Mouse (Mus musculus): ENCODE results near the gene Tmigd3. TPM values are rescaled to one million over a fixed set of nuclear protein-coding genes. Genes with fewer than 3 reads are reported as not detected.
"Not testable (repeated sequence)": the region's sequence is repeated elsewhere in the genome, so short reads cannot be mapped to it uniquely, and the experiment has no call there.

Tmigd3 gene
- polyA plus RNA-seq, 1 experiment from 2014 or later, result not detected

- Histone ChIP-seq H3K4me1 (replicated peaks) (no peaks in the 10 kb centered on the region), H3K9ac (no peak overlapping the region), H3K27ac (replicated peaks) (no peak overlapping the region), H3K36me3 (no peaks in the 10 kb centered on the region), H3K4me3 (no peak overlapping the region), H3K9me3 (no peaks in the 10 kb centered on the region), H3K4me2 (no peak overlapping the region), H3K27me3 (no peaks in the 10 kb centered on the region)
- ATAC-seq (ENCODE audit: low read depth), result no peak
- 86% methylated on average over 11 of the region's 11 CpGs for WGBS
These were observed 40.0 kb downstream of the Tmigd3 start for GRCm38 (mm10) chr3:105910519-105911190.

- ATAC-seq (ENCODE audit: low read depth), result no peak
- WGBS, result 85% methylated on average over 9 of the region's 9 CpGs
These were observed 41.6 kb downstream of the Tmigd3 start for GRCm38 (mm10) chr3:105912097-105912880.

GRCm38 (mm10) chr3:105913839-105914681 lies 43.4 kb downstream of the Tmigd3 start:
- Histone ChIP-seq H3K36me3 (no peaks in the 10 kb centered on the region), H3K27me3 (no peaks in the 10 kb centered on the region), H3K27ac (replicated peaks) (no peak overlapping the region), H3K4me2 (no peak overlapping the region), H3K4me3 (no peak overlapping the region), H3K9me3 (no peaks in the 10 kb centered on the region), H3K4me1 (replicated peaks) (no peaks in the 10 kb centered on the region), H3K9ac (no peak overlapping the region)
- 78% methylated on average over 10 of the region's 10 CpGs for WGBS
- no peak for ATAC-seq (ENCODE audit: low read depth)

More at GRCm38 (mm10) chr3:105912097-105912880, 41.6 kb downstream of the Tmigd3 start:
- Histone ChIP-seq H3K9me3 (no peaks in the 10 kb centered on the region), H3K4me2 (no peak overlapping the region), H3K27ac (replicated peaks) (no peak overlapping the region), H3K36me3 (no peaks in the 10 kb centered on the region), H3K4me3 (no peak overlapping the region), H3K27me3 (no peaks in the 10 kb centered on the region), H3K4me1 (replicated peaks) (no peaks in the 10 kb centered on the region), H3K9ac (no peak overlapping the region)

GRCm38 (mm10) chr3:105915281-105915680 lies 44.6 kb downstream of the Tmigd3 start:
- Histone ChIP-seq H3K4me1 (replicated peaks) (no peaks in the 10 kb centered on the region), H3K9me3 (no peaks in the 10 kb centered on the region), H3K9ac (no peak overlapping the region), H3K36me3 (no peaks in the 10 kb centered on the region), H3K27me3 (no peaks in the 10 kb centered on the region), H3K27ac (replicated peaks) (no peak overlapping the region), H3K4me2 (no peak overlapping the region), H3K4me3 (no peak overlapping the region)
- ATAC-seq (ENCODE audit: low read depth), result no peak
- 30% methylated on average over 1 of the region's 1 CpGs for WGBS

- H3K27me3 ChIP-seq; H3K36me3 ChIP-seq; H3K4me1 ChIP-seq (replicated peaks); H3K27ac ChIP-seq (replicated peaks); H3K4me2 ChIP-seq; H3K9me3 ChIP-seq; H3K9ac ChIP-seq; H3K4me3 ChIP-seq; ATAC-seq (ENCODE audit: low read depth): not testable (repeated sequence)
These were observed 45.8 kb downstream of the Tmigd3 start for GRCm38 (mm10) chr3:105916455-105916854.

GRCm38 (mm10) chr3:105917656-105918354 lies 47.1 kb downstream of the Tmigd3 start:
- H3K27ac ChIP-seq (replicated peaks), result no peak overlapping the region
- H3K9ac ChIP-seq, result no peak overlapping the region
- no peaks in the 10 kb centered on the region for H3K9me3 ChIP-seq
- no peaks in the 10 kb centered on the region for H3K27me3 ChIP-seq
- no peak overlapping the region for H3K4me3 ChIP-seq
- whole genome bisulfite sequencing, result 74% methylated on average over 10 of the region's 10 CpGs
- H3K4me2 ChIP-seq, result no peak overlapping the region
- H3K36me3 ChIP-seq, result no peaks in the 10 kb centered on the region
- no peaks in the 10 kb centered on the region for H3K4me1 ChIP-seq (replicated peaks)
- ATAC-seq (ENCODE audit: low read depth), result no peak

GRCm38 (mm10) chr3:105918355-105918745 lies 47.6 kb downstream of the Tmigd3 start:
- ATAC-seq (ENCODE audit: low read depth), result no peak
- Histone ChIP-seq H3K4me3 (no peak overlapping the region), H3K27ac (replicated peaks) (no peak overlapping the region), H3K9ac (no peak overlapping the region), H3K4me1 (replicated peaks) (no peaks in the 10 kb centered on the region), H3K4me2 (no peak overlapping the region), H3K27me3 (no peaks in the 10 kb centered on the region), H3K36me3 (no peaks in the 10 kb centered on the region), H3K9me3 (no peaks in the 10 kb centered on the region)
- WGBS, result 83% methylated on average over 3 of the region's 3 CpGs

GRCm38 (mm10) chr3:105920743-105921142 lies 50.0 kb downstream of the Tmigd3 start:
- H3K27ac ChIP-seq (replicated peaks); ATAC-seq (ENCODE audit: low read depth); H3K4me1 ChIP-seq (replicated peaks); H3K27me3 ChIP-seq; H3K9ac ChIP-seq; H3K9me3 ChIP-seq; H3K36me3 ChIP-seq; H3K4me3 ChIP-seq; H3K4me2 ChIP-seq: not testable (repeated sequence)

- no peak overlapping the region for H3K4me2 ChIP-seq
- ATAC-seq (ENCODE audit: low read depth), result no peak
- no peak overlapping the region for H3K27ac ChIP-seq (replicated peaks)
- H3K9me3 ChIP-seq, result no peaks in the 10 kb centered on the region
- WGBS, result 78% methylated on average over 2 of the region's 2 CpGs
- H3K36me3 ChIP-seq, result no peaks in the 10 kb centered on the region
- no peaks in the 10 kb centered on the region for H3K4me1 ChIP-seq (replicated peaks)
- no peaks in the 10 kb centered on the region for H3K27me3 ChIP-seq
- H3K4me3 ChIP-seq, result no peak overlapping the region
- H3K9ac ChIP-seq, result no peak overlapping the region
These were observed 51.3 kb downstream of the Tmigd3 start for GRCm38 (mm10) chr3:105921959-105922358.

GRCm38 (mm10) chr3:105924616-105925015 lies 53.9 kb downstream of the Tmigd3 start:
- no peaks in the 10 kb centered on the region for H3K9me3 ChIP-seq
- no peak overlapping the region for H3K27ac ChIP-seq (replicated peaks)
- no peaks in the 10 kb centered on the region for H3K36me3 ChIP-seq
- WGBS, result 86% methylated on average over 9 of the region's 9 CpGs
- no peaks in the 10 kb centered on the region for H3K27me3 ChIP-seq
- no peaks in the 10 kb centered on the region for H3K4me1 ChIP-seq (replicated peaks)
- no peak overlapping the region for H3K4me2 ChIP-seq
- no peak overlapping the region for H3K9ac ChIP-seq
- no peak for ATAC-seq (ENCODE audit: low read depth)
- no peak overlapping the region for H3K4me3 ChIP-seq

GRCm38 (mm10) chr3:105927561-105928194 lies 57.0 kb downstream of the Tmigd3 start:
- Histone ChIP-seq H3K4me3 (no peak overlapping the region), H3K9ac (no peak overlapping the region), H3K9me3 (no peaks in the 10 kb centered on the region), H3K4me1 (replicated peaks) (no peaks in the 10 kb centered on the region), H3K36me3 (no peaks in the 10 kb centered on the region), H3K27ac (replicated peaks) (no peak overlapping the region), H3K27me3 (no peaks in the 10 kb centered on the region), H3K4me2 (no peak overlapping the region)
- WGBS, result 56% methylated on average over 7 of the region's 7 CpGs
- no peak for ATAC-seq (ENCODE audit: low read depth)
